Mouse (Mus musculus) stomach, postnatal 0 days (tissue): Measurements from ENCODE around the gene Syngr1. TPM values are rescaled to one million over a fixed set of nuclear protein-coding genes. Genes with fewer than 3 reads are reported as not detected.

Experiments
- ATAC-seq: fragments of 200-750 bp; cut with Nextera tagmentation; 2 replicates; pipeline ENCODE4 v1.8.0; 2017; ENCODE audit not compliant: low FRiP score, low TSS enrichment
- DNase-seq: peaks from one replicate; pipeline ENCODE4 v3.0.0-alpha.2; 2016; ENCODE audit warnings: low spot score
- H3K27ac ChIP-seq: fragments of 300-500 bp; sonication (generic); replicated peaks from 2 replicates; pipeline ENCODE4 v1.5.1; 2014; ENCODE audit warnings: mild to moderate bottlenecking, control low read depth
- H3K27me3 ChIP-seq: fragments of 300-500 bp; sonication (generic); 2 replicates; pipeline ENCODE4 v1.6.1; 2014; ENCODE audit warnings: low read length; ENCODE audit not compliant: control insufficient read depth, insufficient read depth
- H3K36me3 ChIP-seq: fragments of 300-500 bp; sonication (generic); 2 replicates; pipeline ENCODE4 v1.6.1; 2014; ENCODE audit warnings: low read length, mixed read lengths; ENCODE audit not compliant: control insufficient read depth, insufficient read depth
- H3K4me1 ChIP-seq: fragments of 300-500 bp; sonication (generic); replicated peaks from 2 replicates; pipeline ENCODE4 v1.6.1; 2014; ENCODE audit warnings: antibody characterized with exemption; ENCODE audit not compliant: control insufficient read depth, insufficient read depth
- H3K4me2 ChIP-seq: fragments of 300-500 bp; sonication (generic); replicated peaks from 2 replicates; pipeline ENCODE4 v1.6.1; 2014; ENCODE audit warnings: low read depth, mild to moderate bottlenecking, control low read depth, moderate library complexity
- H3K4me3 ChIP-seq: fragments of 300-500 bp; sonication (generic); 2 replicates; pipeline ENCODE4 v1.5.1; 2014; ENCODE audit warnings: low read depth, low read length, control low read depth
- H3K9ac ChIP-seq: fragments of 300-500 bp; sonication (generic); 2 replicates; pipeline ENCODE4 v1.6.1; 2014; ENCODE audit warnings: mild to moderate bottlenecking, low read length, control low read depth, mixed read lengths
- H3K9me3 ChIP-seq: fragments of 300-500 bp; sonication (generic); 2 replicates; pipeline ENCODE4 v1.6.1; 2016; ENCODE audit warnings: low read length; ENCODE audit not compliant: control insufficient read depth
- CTCF ChIP-seq: IDR thresholded peaks from 2 replicates; pipeline ENCODE4 v1.5.1; 2016; ENCODE audit warnings: antibody characterized with exemption, low read depth, mild to moderate bottlenecking, moderate library complexity
- EP300 ChIP-seq: optimal IDR thresholded peaks from 2 replicates; pipeline ENCODE3; 2016; ENCODE audit warnings: antibody characterized with exemption
- WGBS: fragments of 180-500 bp; shearing (Covaris S2); extraction: QIAGEN DNeasy Blood & Tissue Kit; methylation state at CpG from one replicate; pipeline ENCODE4 v1.1.7; 2014; 5-methylcytosine and 5-hydroxymethylcytosine counted together
- polyA plus RNA-seq: library from polyadenylated mRNA; unstranded; fragments of >200 nt; fragmentation: Nextera tagmentation; extraction: Ambion mirVana; gene quantifications from 2 replicates; pipeline ENCODE4 v1.2.1, GENCODE M21; 2015

Gene Syngr1
- polyA plus RNA-seq, 1 experiment from 2014 or later = 53.7 TPM

DNA sequence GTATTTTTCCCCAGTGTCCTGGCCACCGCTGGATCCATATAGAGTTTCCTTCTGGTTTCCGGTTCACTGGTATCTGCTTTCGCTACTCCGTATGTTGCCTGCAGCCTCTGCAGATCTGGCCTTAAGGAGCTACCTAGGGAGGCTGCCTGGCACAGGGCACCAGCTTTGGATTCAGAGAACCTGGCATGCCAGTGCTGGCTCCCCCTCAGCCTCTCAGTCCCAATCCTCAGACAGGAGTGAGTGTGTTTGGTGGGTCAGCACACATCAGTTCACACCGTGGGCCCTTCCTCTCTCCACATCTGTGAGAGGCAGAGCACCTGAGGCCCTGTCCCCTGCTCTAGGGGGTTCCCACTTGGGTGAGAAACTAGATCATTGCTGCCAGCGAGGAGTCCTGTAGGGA is 10.4 kb downstream of the Syngr1 start:
- DNase-seq (no peak), ATAC-seq (no peak)
- TF ChIP-seq CTCF (no peak), EP300 (no peak)
- no peaks in the 10 kb centered on the region for H3K9me3 ChIP-seq
- H3K36me3 ChIP-seq = no peaks in the 10 kb centered on the region
- H3K4me1 ChIP-seq = peaks cover 6% of the 10 kb centered on the region; the same call in 1 of the 2 replicates
- no peak overlapping the region for H3K4me2 ChIP-seq
- H3K9ac ChIP-seq = no peak overlapping the region
- 88% methylated on average over 6 of the region's 6 CpGs for WGBS
- H3K27ac ChIP-seq = no peak overlapping the region
- no peaks in the 10 kb centered on the region for H3K27me3 ChIP-seq
- no peak overlapping the region for H3K4me3 ChIP-seq

- no peak for ATAC-seq
- Histone ChIP-seq H3K27me3 (no peaks in the 10 kb centered on the region), H3K36me3 (no peaks in the 10 kb centered on the region), H3K4me1 (peaks cover 6% of the 10 kb centered on the region; the same call in 1 of the 2 replicates), H3K4me2 (no peak overlapping the region), H3K4me3 (no peak overlapping the region), H3K9ac (no peak overlapping the region), H3K9me3 (no peaks in the 10 kb centered on the region), H3K27ac (no peak overlapping the region)
- 64% methylated on average over 6 of the region's 6 CpGs for WGBS
- DNase-seq = peak; percentile 59
- TF ChIP-seq CTCF = no peak
- TF ChIP-seq EP300 = no peak
Observed at GRCm38 (mm10) chr15:80102495-80102894, 11.4 kb downstream of the Syngr1 start.

DNA sequence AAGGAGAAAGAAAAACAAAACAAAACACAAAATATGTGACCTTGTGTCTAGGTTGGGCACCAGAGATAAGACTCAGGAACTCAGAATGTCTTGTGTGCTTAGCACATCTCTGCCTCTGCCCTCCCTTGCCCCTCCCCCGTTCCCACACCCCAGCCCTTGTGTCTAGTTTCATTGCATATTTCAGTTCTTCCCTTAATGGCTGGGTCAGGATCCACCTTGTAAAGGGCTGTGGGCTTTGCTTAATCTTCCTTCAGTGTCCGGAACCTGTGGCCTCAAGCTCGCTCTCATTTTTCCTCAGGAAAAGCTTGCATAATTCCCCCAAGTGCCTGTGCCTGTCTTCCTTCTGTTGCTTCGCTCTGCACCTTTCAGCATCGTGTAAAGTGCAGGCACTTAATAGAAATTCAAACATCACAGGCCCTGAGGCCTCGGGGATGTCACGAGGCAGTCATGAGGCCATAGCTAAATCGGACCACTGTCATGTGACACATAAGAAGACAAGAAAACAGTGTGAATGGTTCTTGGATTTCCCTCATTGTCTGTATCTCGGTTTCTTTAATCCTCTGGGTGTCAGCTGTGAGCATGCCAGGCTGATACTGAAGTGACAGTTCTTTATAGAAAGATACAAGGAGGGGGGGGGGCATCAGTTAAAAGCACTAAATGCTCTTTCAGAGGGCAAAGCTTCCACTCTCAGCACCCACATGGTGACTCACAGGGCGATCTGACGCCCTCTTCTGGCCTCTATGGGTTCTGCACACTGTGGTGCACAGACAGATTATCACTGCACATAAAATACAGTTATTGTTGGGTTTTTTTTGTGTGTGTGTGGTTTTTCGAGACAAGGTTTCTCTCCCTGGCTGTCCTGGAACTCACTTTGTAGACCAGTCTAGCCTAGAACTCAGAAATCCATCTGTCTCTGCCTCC is 14.6 kb downstream of the Syngr1 start:
- no peaks in the 10 kb centered on the region for H3K9me3 ChIP-seq
- 67% methylated on average over 12 of the region's 12 CpGs for WGBS
- no peaks in the 10 kb centered on the region for H3K36me3 ChIP-seq
- DNase-seq = no peak
- no peak overlapping the region for H3K27ac ChIP-seq
- no peak for TF ChIP-seq EP300
- peak; percentile 29; the same call in 1 of the 2 replicates for TF ChIP-seq CTCF
- H3K9ac ChIP-seq = no peak overlapping the region
- no peak for ATAC-seq
- H3K4me2 ChIP-seq = no peak overlapping the region
- H3K4me1 ChIP-seq = no peaks in the 10 kb centered on the region
- no peaks in the 10 kb centered on the region for H3K27me3 ChIP-seq
- no peak overlapping the region for H3K4me3 ChIP-seq

DNA sequence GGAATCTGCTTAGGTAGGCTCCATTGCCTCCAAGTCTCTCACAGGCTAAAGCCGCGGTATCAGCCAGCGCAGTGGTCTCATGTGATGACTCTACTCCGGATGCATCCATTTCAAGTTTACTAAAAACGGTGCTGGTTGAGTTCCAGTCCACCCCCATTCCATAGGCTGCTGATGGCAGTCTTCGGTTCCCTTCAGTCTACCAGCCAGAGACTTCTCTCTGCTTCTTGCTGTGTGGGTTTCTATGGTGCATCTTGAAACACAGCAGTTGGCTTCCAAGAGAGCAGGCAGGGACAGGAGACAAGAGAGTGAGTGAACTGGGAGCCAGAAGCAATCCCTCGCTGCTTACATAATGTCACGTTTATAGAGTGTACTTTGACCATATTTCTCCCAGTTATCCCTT is 16.0 kb downstream of the Syngr1 start:
- Histone ChIP-seq H3K9me3 (no peaks in the 10 kb centered on the region), H3K4me2 (no peak overlapping the region), H3K27me3 (no peaks in the 10 kb centered on the region), H3K4me1 (no peaks in the 10 kb centered on the region), H3K9ac (no peak overlapping the region), H3K36me3 (no peaks in the 10 kb centered on the region), H3K4me3 (no peak overlapping the region), H3K27ac (no peak overlapping the region)
- no peak for TF ChIP-seq CTCF
- no peak for TF ChIP-seq EP300
- DNase-seq (no peak), ATAC-seq (no peak)
- WGBS = 90% methylated on average over 8 of the region's 8 CpGs

DNA sequence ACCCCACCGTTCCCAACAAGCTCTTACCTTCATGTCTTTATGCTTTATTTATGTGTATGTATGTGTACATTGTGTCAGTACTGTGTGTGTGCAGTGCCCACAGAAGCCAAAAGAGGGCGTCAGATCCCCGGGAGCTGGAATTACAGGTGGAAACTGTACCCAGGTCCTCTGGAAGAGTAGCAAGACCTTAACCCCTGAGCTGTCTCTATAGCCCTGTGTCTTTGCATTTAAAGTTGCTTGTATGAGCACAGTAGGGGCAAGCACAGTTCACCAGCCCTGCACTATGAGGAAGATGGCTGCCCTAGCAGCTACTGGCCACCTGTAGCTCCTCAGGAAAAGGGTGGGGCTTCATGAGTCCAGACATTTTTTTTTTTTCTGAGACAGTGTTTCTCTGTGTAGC is 16.4 kb downstream of the Syngr1 start:
- no peaks in the 10 kb centered on the region for H3K27me3 ChIP-seq
- H3K36me3 ChIP-seq = no peaks in the 10 kb centered on the region
- WGBS = 88% methylated on average over 3 of the region's 3 CpGs
- DNase-seq (no peak), ATAC-seq (0 out of 2 replicates have a peak, but pooled peaks have one; percentile 3)
- H3K9me3 ChIP-seq = no peaks in the 10 kb centered on the region
- TF ChIP-seq EP300 (no peak), CTCF (no peak)
- no peak overlapping the region for H3K27ac ChIP-seq
- H3K9ac ChIP-seq = no peak overlapping the region
- no peak overlapping the region for H3K4me2 ChIP-seq
- H3K4me3 ChIP-seq = no peak overlapping the region
- H3K4me1 ChIP-seq = no peaks in the 10 kb centered on the region

GRCm38 (mm10) chr15:80111436-80111835 is 20.3 kb downstream of the Syngr1 start:
- no peaks in the 10 kb centered on the region for H3K4me1 ChIP-seq
- no peaks in the 10 kb centered on the region for H3K9me3 ChIP-seq
- no peak overlapping the region for H3K9ac ChIP-seq
- H3K36me3 ChIP-seq = no peaks in the 10 kb centered on the region
- H3K4me3 ChIP-seq = no peak overlapping the region
- H3K27ac ChIP-seq = no peak overlapping the region
- no peak overlapping the region for H3K4me2 ChIP-seq
- no peak for DNase-seq
- WGBS = 89% methylated on average over 12 of the region's 12 CpGs
- no peak for TF ChIP-seq CTCF
- ATAC-seq = no peak
- no peaks in the 10 kb centered on the region for H3K27me3 ChIP-seq
